Mouse (Mus musculus) lung, embryonic 14.5 days (tissue): ENCODE results near the gene Adap1. TPM values are rescaled to one million over a fixed set of nuclear protein-coding genes. Genes with fewer than 3 reads are reported as not detected.
"Not testable (repeated sequence)": the region's sequence is repeated elsewhere in the genome, so short reads cannot be mapped to it uniquely, and the experiment has no call there.

ENCODE experiments used
- ATAC-seq: fragments of 200-750 bp; cut with Nextera tagmentation; 2 replicates; pipeline ENCODE4 v1.8.0; 2017; ENCODE audit warnings: mild to moderate bottlenecking, moderate TSS enrichment, moderate library complexity; ENCODE audit not compliant: insufficient read depth
- DNase-seq: peaks from one replicate; pipeline ENCODE4 v3.0.0-alpha.2; 2015
- H3K27ac ChIP-seq: fragments of 300-500 bp; sonication (generic); 2 replicates; pipeline ENCODE4 v1.5.1; 2014; ENCODE audit warnings: low read depth, mild to moderate bottlenecking, moderate library complexity
- H3K27me3 ChIP-seq: fragments of 300-500 bp; sonication (generic); 2 replicates; pipeline ENCODE4 v1.6.1; 2014; ENCODE audit warnings: low read length, control low read depth; ENCODE audit not compliant: insufficient read depth
- H3K36me3 ChIP-seq: fragments of 300-500 bp; sonication (generic); 2 replicates; pipeline ENCODE4 v1.6.1; 2014; ENCODE audit warnings: control low read depth; ENCODE audit not compliant: insufficient read depth
- H3K4me1 ChIP-seq: fragments of 300-500 bp; sonication (generic); 2 replicates; pipeline ENCODE4 v1.6.1; 2014; ENCODE audit warnings: antibody characterized with exemption, control low read depth; ENCODE audit not compliant: insufficient read depth
- H3K4me2 ChIP-seq: fragments of 300-500 bp; sonication (generic); 2 replicates; pipeline ENCODE4 v1.6.1; 2014; ENCODE audit warnings: mild to moderate bottlenecking
- H3K4me3 ChIP-seq: fragments of 300-500 bp; sonication (generic); 2 replicates; pipeline ENCODE4 v1.5.1; 2014; ENCODE audit warnings: low read depth, low read length
- H3K9ac ChIP-seq: fragments of 300-500 bp; sonication (generic); 2 replicates; pipeline ENCODE4 v1.6.1; 2014
- H3K9me3 ChIP-seq: fragments of 300-500 bp; sonication (generic); 2 replicates; pipeline ENCODE4 v1.6.1; 2016; ENCODE audit warnings: low read depth, low read length, control low read depth
- CTCF ChIP-seq: IDR thresholded peaks from 2 replicates; pipeline ENCODE4 v1.5.1; 2016; ENCODE audit warnings: antibody characterized with exemption, low read depth
- WGBS: fragments of 180-500 bp; shearing (Covaris S2); extraction: QIAGEN DNeasy Blood & Tissue Kit; methylation state at CpG from one replicate; pipeline ENCODE4 v1.1.7; 2014; 5-methylcytosine and 5-hydroxymethylcytosine counted together
- polyA plus RNA-seq: library from polyadenylated mRNA; unstranded; fragments of >200 nt; fragmentation: Nextera tagmentation; extraction: Ambion mirVana; gene quantifications from 2 replicates; pipeline ENCODE4 v1.2.1, GENCODE M21; 2014

Gene Adap1
- polyA plus RNA-seq, 1 experiment from 2014 or later, result 3.6 TPM

DNA sequence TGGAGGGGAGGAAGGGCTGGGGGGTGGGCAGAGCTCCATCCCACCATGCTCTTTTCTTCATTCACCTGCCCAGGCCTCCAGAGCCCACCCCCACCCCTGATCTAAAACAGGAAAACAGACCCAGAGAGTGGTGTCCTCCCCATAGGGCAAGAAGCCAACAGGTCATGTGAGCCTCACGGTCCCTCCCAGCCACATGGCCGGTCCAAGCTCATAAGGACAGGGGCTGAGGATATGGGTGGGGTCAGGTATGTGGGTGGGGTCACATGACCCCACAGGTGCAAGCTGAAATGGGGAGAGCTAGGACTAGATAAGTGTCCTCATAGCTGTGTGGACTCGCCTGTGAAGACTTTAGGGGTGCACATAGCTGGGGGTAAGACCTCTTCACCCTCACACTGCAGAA lies 13.0 kb upstream of the Adap1 start:
- WGBS, result 68% methylated on average over 3 of the region's 3 CpGs
- H3K36me3 ChIP-seq, result peaks cover 62% of the 10 kb centered on the region
- no peaks in the 10 kb centered on the region for H3K27me3 ChIP-seq
- H3K4me3 ChIP-seq, result no peak overlapping the region
- DNase-seq (no peak), ATAC-seq (no peak)
- H3K9me3 ChIP-seq, result no peaks in the 10 kb centered on the region
- no peak overlapping the region for H3K4me2 ChIP-seq
- no peaks in the 10 kb centered on the region for H3K4me1 ChIP-seq
- no peak overlapping the region for H3K27ac ChIP-seq
- H3K9ac ChIP-seq, result no peak overlapping the region
- no peak for TF ChIP-seq CTCF

DNA sequence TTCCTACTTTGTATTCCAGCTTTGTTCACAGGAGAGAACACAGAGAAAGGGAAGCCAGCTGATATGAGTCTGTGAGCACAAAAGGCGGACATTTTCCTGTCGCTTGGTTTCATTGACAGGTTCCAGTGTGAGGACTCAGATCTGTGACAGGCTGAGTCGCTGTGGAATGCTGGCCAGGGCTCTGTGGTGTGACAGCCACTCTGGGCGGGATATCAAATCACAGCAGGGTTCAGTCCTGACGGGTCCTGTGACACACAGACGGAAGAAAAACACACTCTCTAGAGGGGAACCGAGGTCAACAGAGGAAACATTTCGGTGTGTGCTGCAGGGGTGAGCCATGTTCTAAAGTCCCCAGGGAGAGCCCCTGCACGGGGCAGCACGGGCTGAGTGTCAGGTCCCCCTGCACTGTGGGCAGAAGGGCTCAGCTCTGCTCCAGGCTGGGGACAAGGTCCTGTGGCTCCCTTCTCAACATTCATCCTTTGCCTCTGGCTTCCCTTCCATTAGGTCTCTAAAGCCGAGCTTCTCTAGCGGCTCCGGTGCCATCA lies 12.5 kb upstream of the Adap1 start:
- TF ChIP-seq CTCF, result no peak
- DNase-seq (no peak), ATAC-seq (no peak)
- WGBS, result 61% methylated on average over 13 of the region's 13 CpGs
- Histone ChIP-seq H3K27ac (no peak overlapping the region), H3K4me2 (no peak overlapping the region), H3K9me3 (no peaks in the 10 kb centered on the region), H3K27me3 (no peaks in the 10 kb centered on the region), H3K4me3 (no peak overlapping the region), H3K36me3 (peaks cover 60% of the 10 kb centered on the region), H3K4me1 (no peaks in the 10 kb centered on the region), H3K9ac (no peak overlapping the region)

DNA sequence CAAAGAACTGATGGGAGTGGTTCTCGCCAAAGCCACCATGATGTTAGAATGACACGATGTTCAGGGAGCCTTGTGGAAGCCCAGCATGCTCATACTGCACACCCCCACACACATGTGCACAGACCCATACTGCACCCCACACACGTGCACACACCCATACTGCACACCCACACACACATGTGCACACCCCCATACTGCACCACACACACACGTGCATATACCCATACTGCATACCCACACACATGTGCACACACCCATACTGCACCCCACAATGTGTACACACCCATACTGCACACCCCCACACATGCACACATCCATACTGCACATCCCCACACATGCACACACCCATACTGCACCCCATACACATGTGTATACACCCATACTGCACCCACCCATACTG lies 10.2 kb upstream of the Adap1 start:
- Histone ChIP-seq H3K9ac (no peak overlapping the region), H3K9me3 (no peaks in the 10 kb centered on the region), H3K4me2 (no peak overlapping the region), H3K27me3 (no peaks in the 10 kb centered on the region), H3K4me3 (no peak overlapping the region), H3K36me3 (peaks cover 41% of the 10 kb centered on the region), H3K27ac (no peak overlapping the region), H3K4me1 (no peaks in the 10 kb centered on the region)
- WGBS, result 86% methylated on average over 4 of the region's 4 CpGs
- DNase-seq (no peak), ATAC-seq (no peak)
- TF ChIP-seq CTCF, result no peak

DNA sequence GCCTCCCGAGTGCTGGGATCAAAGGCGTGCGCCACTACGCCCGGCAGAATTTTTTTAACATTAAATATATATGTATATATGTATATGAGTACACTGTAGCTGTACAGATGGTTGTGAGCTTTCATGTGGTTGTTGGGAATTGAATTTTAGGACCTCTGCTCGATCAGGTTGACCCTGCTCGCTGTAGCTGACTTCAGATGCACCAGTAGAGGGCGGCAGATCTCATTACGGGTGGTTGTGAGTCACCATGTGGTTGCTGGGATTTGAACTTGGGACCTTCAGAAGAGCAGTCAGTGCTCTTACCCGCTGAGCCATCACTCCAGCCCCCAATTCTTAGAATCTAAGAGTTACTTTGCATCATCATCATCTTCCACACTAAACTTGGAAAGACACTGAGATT lies 9.0 kb upstream of the Adap1 start:
- not testable (repeated sequence) for H3K9ac ChIP-seq, H3K27me3 ChIP-seq, ATAC-seq, H3K27ac ChIP-seq, H3K4me1 ChIP-seq, H3K4me3 ChIP-seq, H3K9me3 ChIP-seq, H3K4me2 ChIP-seq, DNase-seq
- 83% methylated on average over 10 of the region's 10 CpGs for WGBS
- 0 out of 2 replicates have a peak, but pooled peaks have one; percentile 24 for TF ChIP-seq CTCF
- peaks cover 28% of the 10 kb centered on the region for H3K36me3 ChIP-seq

DNA sequence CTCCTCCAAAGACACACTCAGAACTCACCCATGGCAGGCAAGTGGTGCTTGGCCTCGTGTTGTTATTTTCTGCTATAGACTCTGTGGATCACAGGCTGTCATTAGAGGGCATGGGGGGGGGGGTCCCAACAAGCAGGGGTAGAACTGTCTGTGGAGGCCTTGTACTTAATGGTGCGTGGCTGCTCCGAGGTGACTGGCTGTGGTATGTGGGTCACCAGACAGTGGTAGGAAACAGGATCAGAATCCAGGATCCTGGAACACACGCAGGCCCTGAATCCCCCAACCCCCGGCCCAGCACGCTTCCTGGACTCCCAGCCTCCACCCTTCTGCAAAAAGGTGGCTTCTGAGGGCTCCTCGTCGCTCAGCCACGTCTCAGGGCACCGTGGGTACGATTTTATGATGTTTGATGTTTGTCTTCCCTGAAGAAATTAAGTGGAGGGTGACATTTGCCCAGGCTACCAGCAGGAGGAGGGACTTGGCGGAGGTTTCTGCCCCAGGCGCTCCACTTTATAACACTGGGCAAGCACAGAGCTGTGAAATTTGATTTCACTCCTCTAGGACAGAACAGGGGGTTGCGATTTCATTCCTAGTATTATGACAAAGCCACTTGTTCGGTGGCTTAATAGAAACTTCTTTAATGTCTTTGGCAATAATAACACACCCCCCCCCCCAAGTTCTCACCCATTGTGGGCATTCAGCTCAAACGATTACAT lies 8.0 kb upstream of the Adap1 start:
- Histone ChIP-seq H3K9me3 (no peaks in the 10 kb centered on the region), H3K4me3 (no peak overlapping the region), H3K9ac (no peak overlapping the region), H3K4me2 (no peak overlapping the region), H3K4me1 (no peaks in the 10 kb centered on the region), H3K27ac (no peak overlapping the region), H3K27me3 (no peaks in the 10 kb centered on the region), H3K36me3 (peaks cover 19% of the 10 kb centered on the region)
- DNase-seq (no peak), ATAC-seq (no peak)
- 75% methylated on average over 16 of the region's 16 CpGs for WGBS
- 0 out of 2 replicates have a peak, but pooled peaks have one; percentile 14 for TF ChIP-seq CTCF

DNA sequence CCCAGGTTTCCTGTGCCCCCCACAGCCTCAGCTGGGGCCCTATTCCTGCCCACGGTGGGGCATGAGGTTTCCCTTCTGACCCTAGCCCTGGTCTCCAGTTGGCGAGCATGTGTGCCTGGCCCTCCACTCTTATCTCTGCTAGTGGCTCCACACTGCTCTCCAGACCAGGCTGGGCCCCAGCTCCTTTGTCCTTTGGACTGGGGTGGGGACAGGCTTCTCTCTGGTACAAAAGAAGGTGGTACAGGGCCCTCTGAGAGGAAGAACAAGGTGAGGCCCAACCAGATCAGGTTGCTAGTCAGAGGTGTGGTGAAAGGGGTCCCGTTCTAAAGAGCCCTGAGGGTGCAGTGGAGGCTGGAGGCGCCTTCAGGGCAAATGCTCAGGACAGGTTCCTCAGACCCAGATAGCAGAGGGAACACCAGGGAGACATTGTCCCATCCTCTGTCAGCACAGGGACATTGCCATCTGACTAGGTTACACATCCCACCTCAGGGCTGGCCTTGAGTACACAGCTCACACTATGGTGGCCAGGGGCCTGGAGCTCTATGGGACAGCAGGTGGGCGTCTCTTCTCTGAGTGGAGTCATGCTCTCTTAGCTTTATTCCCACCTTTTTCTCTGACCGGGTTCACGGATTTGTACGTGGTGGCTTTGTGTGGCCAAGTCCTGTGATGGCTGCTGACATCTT lies 7.3 kb upstream of the Adap1 start:
- 84% methylated on average over 8 of the region's 8 CpGs for WGBS
- Histone ChIP-seq H3K9ac (no peak overlapping the region), H3K4me3 (no peak overlapping the region), H3K4me2 (no peak overlapping the region), H3K9me3 (no peaks in the 10 kb centered on the region), H3K36me3 (peaks cover 12% of the 10 kb centered on the region), H3K27me3 (no peaks in the 10 kb centered on the region), H3K4me1 (no peaks in the 10 kb centered on the region), H3K27ac (no peak overlapping the region)
- ATAC-seq (no peak), DNase-seq (no peak)
- no peak for TF ChIP-seq CTCF

DNA sequence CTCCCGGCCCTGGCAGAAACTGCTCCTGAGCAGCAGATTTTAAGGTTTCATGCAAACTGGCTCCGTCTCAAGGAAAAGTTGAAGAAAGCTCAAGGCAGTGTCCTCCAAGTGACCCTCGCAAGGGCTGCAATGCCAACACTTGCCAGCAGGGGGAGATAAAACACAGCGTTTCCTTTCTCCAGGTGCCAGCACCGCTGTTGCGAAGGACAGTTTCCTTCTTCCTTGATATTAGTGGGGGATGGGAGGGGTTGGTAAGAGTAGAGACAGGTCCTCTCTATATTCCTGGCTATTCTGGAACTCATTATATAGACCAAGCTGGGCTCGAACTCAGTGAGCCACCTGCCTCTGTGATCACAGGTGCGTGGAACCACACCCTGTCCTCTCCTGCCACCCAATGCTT lies 6.3 kb upstream of the Adap1 start:
- WGBS, result 17% methylated on average over 8 of the region's 8 CpGs
- Histone ChIP-seq H3K4me1 (no peaks in the 10 kb centered on the region), H3K27me3 (peaks cover 2% of the 10 kb centered on the region; the same call in 1 of the 2 replicates), H3K4me2 (no peak overlapping the region), H3K9ac (no peak overlapping the region), H3K9me3 (no peaks in the 10 kb centered on the region), H3K36me3 (peaks cover 2% of the 10 kb centered on the region; the same call in 1 of the 2 replicates), H3K27ac (no peak overlapping the region), H3K4me3 (no peak overlapping the region)
- DNase-seq (peak; percentile 90), ATAC-seq (0 out of 2 replicates have a peak, but pooled peaks have one; percentile 2)
- TF ChIP-seq CTCF, result peak; percentile 99
